Mouse (Mus musculus) frontal cortex, adult 2 months (tissue): Measurements from ENCODE around the gene Rasl11b. TPM values are rescaled to one million over a fixed set of nuclear protein-coding genes. Genes with fewer than 3 reads are reported as not detected.
A peak's percentile ranks its signal among the peaks of the same experiment; 100 is the strongest.

Experiments used
- DNase-seq, 2 experiments: peaks; one replicate each; pipeline ENCODE4 v3.0.0; 2022; ENCODE audit warnings: low spot score in 1 of 2; ENCODE audit errors: extremely low spot score in 1 of 2
- polyA plus RNA-seq: library from polyadenylated mRNA; depleted of rRNA; stranded (reverse); fragments of >200 nt; gene quantifications from 2 replicates; pipeline ENCODE4 v1.2.3, GENCODE M21; 2012; rRNA removed

The Rasl11b gene
- 191 and 225 TPM in 2 replicates for polyA plus RNA-seq

DNA sequence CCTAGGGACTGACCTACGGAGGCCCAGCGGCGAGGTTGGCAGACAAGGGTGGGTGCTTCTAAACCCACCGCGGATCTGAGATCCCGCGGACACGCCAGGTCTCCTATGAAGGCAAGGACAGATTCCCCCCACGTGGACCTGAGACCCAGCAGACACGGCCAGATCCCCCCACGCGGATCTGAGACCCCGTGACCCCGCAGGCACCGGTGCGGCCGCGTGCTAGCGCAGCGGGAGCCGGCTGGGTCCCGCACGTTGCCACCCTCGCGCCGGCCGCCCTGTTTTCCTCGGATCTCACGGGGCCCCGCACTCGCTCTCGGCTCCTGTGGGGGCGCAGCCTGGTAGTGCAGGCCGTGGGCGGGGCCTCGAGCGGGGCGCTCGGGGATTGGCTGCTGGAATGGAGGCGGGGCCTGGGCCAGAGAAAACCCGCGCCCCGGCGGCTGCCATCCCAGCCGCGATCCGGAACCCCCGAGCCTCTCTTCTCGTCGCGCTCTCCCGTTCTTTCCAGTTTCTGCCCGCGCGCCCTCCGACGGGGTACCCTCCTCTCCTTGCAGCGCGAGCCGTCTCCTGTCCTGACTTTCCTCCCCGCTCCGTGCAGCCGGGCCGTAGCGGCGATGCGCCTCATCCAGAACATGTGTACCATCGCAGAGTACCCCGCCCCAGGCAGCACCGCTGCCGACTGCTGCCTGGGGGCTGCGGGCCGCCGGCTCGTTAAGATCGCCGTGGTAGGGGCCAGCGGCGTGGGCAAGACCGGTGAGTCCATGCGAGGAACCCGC, at the start of gene Rasl11b:
Rasl11b (plus strand) TSS at position 446 of the 773 bp plus-strand sequence.
- DNase-seq, result peak; percentile 78 to 96

- DNase-seq, result no peak
These were observed 47.5 kb upstream of the Rasl11b start for GRCm38 (mm10) chr5:74147631-74148030.

DNA sequence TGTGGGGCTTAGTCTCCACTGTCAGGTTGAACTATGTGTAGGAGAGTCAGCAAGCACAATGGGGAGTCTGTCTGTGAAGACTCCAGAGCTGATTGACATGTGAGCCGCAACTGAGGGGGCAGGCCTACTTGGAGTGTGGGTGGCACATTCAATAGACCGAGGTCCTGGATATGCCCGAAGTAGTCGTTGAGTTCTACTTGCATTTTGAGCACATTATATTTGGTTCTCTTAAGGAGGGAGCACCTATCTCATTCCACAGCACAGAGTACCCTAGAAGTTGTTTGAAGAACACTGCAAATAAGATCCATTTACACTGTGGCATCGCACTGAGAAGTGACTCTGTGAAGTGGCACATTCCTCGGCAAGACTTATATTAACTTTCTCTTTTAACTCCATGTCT, 45.1 kb upstream of the Rasl11b start:
- no peak for DNase-seq

GRCm38 (mm10) chr5:74151774-74152173, 43.3 kb upstream of the Rasl11b start:
- no peak for DNase-seq

DNA sequence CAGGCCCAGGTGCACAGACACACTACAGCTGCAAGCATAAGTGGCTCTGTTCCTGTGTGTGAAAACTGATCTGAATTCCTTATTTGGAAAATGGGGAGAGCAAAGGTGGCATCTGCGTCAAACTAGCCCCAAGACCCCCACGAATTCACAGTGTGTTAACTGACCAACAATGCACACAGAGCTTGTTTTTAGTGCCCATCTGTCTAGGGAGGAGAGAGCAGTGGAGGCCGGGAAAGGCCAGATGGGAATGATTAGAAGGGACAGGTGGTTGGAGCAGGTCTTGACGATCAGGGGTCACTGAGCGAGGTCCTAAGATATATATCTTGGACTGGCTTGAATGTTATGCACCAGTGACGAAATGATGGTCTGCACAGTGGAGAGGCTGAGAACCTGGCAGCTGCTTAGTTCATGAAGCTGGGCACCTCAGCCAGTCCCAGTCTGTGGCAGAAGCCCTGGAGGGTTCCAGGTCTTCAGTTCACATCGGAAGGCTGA, 39.2 kb upstream of the Rasl11b start:
- no peak for DNase-seq

GRCm38 (mm10) chr5:74158929-74159632, 36.0 kb upstream of the Rasl11b start:
- no peak for DNase-seq

DNA sequence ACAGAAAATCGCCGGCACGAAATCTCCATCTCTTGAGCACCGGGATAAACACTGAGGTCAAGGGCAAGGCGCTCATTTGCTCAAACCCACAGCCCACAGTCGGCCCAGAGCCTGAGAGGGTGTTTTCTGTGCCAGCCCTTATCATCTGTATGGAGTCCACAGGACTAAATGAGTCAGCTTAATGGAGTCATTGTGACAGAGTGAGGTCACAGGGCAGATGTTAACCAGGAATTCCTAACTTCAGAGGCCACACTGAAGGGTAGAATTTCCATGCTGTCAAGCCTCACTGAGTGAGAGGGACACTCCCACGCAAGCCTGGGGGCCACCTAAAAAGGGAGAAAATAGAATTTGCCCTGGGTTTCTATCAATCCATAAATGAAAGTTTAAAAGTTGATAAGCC, 35.2 kb upstream of the Rasl11b start:
- no peak for DNase-seq

- no peak for DNase-seq
These were observed 34.7 kb upstream of the Rasl11b start for GRCm38 (mm10) chr5:74160349-74160748.

DNA sequence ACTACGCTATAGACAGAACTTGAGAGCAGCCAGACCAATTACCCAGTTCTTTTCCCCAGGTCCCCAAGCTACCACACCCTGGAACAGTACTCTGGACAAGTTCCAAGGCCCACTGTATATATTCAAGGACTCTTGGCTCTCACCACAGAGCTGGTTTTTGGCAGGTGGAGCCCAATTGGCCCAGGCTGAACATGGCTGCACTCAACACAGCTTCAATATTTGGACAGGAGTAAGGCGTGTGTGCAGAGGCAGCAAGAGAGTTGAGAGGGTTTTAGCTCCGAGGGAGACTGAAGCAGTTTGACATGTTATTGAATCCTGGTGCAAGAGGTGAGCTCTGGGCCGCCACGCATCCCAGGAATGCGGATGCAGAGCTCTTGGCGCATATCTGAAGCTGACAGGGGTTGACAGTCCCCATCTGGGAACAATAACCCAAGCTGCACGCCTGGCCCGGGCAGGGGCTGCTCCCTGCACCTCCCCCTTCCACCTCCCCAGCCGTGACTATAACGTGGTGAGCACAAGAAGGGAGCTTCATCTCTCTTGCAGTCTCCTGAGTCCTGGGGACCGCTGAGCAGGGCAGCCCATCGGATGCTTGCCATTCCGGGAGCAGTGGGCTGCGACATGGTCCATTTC, 33.7 kb upstream of the Rasl11b start:
- no peak for DNase-seq

DNA sequence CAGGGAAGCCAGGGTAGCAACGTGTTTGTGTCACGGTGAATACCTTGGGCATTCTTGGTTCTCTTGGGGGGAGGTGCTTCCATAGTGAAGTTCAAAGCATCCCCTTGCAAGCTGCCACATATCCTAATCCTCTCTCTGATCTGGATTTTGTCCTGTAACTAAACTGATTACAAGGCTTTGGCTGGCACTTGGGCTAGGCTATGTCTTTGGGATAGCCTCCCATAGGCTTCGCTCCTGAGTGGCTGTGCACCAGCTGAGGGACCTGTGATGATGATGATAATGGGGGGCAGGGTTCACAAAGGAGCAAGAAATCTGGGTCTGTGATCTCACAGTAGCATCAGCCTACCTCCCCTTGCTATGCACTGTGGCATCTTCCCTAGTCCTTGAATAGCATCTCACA, 33.1 kb upstream of the Rasl11b start:
- no peak for DNase-seq

GRCm38 (mm10) chr5:74163141-74163540, 31.9 kb upstream of the Rasl11b start:
- DNase-seq, result no peak

- no peak for DNase-seq
These were observed 30.5 kb upstream of the Rasl11b start for GRCm38 (mm10) chr5:74164547-74164946.

DNA sequence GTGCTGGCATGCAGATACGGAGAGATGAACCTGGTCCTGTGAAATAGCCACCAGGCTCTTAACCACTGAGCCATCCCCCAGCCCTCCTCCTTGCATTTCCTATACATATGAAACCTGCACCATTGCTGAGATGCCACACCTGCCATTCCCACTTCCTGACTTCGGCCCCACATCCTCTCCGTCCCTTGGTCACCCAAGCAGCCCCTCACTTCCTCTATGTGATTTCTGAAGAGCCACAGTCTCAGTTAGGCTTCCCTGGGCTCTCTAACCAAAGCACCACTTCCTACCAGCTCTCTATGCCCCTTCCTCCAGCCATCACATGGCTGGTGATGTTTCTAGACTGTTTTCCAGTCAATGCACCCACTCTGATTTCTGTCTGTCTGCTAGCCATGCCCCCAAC, 28.4 kb upstream of the Rasl11b start:
- DNase-seq, result no peak

DNA sequence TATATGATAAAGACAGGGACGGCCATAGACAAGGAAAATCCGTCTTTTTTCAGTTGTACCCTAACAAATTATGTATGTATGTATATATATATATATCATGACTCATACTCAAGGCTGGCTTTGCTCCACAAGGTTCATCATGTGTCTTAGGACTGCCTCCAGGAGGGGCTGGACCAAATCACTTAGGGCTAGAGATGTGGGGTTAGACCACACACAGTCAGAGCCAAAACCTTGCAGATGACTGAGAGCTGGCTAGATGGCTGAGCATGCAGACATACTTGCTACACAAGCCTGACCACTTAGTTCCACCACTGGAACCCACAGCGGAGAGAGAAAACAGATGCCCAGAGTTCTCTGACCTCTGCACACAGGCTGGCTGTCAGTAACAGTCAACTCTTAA, 27.0 kb upstream of the Rasl11b start:
- no peak for DNase-seq

GRCm38 (mm10) chr5:74171768-74172167, 23.3 kb upstream of the Rasl11b start:
- no peak for DNase-seq

GRCm38 (mm10) chr5:74172208-74172607, 22.9 kb upstream of the Rasl11b start:
- DNase-seq, result no peak

DNA sequence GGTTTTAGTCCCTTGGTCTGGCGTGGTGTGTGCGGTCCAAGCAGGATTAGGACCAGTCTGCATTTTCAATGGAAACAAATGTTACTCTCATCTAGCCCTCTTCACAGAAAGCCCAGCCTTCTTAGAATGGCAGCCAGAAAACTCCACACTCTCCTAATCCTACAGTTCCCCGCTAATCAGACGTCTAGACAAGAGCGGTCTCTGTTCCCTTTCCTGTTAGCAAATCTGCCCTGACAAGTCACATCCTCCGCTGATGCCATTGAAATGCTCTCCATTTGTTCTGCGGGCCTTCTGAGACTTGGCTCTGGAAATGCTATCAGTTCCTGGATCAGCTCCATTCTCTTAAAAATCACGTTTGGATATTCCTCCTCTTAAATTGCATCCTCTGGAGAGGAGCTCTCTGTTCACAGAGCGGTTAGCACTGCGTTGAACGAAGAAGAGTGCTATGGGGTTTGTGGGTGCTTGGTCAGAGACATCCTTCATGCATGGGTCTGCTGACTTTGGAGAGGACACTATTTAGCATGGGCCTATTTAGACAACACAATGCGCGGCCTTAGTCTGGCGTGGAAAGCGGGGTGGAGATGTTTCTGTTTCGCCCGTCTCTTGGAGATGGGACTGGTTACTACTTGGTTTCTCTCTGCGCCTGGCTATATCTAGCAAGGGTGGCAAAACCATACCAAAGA, 21.8 kb upstream of the Rasl11b start:
- no peak for DNase-seq

GRCm38 (mm10) chr5:74175526-74176270, 19.4 kb upstream of the Rasl11b start:
- DNase-seq, result no peak

- DNase-seq, result no peak
These were observed 14.9 kb upstream of the Rasl11b start for GRCm38 (mm10) chr5:74180216-74180615.

- DNase-seq, result no peak
These were observed 12.0 kb upstream of the Rasl11b start for GRCm38 (mm10) chr5:74183118-74183517.
